Mouse (Mus musculus) lung, postnatal 10 days (tissue): ENCODE measurements around the gene Azi2.
A peak's percentile ranks its signal among the peaks of the same experiment; 100 is the strongest.

ENCODE experiments used
- DNase-seq: peaks from one replicate; pipeline ENCODE4 v3.0.0; 2021

Gene Azi2

DNA sequence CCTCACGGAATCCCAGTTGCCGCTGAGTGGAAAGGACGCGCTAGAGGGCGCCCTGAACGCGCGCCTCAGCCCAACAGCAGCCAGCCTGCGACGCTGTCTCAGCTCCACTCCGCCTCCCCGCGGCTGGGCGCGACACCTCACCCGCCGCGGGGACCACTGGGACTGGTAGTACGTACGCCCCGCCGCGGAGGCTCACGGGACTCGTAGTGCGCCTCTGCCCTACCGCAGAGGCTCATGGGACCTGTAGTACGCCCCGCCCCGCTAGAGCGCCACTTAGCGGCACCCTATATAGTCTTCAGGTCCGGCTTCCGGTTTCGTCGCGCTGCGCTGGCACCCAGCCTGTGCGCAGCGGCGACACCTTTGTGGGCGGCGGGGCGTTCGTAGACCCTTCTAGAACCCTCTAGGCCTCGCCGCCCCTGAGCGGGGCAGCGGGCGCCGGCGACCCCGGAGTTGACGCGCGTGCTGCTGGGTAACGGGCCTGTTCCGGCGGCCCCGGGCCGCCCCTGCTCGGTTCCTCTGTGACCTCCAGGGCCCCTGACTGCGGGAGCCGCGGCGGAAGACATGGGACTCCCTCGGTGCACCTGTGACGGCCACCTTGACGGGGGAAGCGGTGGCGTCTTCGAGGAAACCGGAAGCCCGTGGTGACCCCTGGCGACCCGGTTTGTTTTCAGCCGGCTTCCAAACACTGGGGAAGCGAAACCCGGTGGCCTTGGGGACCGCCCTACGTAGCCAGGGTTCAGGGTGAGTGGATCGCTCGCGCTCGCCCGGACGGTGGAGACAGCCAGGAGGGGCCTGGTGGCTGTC is at the start of gene Azi2:
Azi2 (plus strand) TSS at position 282 of the 804 bp plus-strand sequence.
- peak; percentile 99 for DNase-seq

DNA sequence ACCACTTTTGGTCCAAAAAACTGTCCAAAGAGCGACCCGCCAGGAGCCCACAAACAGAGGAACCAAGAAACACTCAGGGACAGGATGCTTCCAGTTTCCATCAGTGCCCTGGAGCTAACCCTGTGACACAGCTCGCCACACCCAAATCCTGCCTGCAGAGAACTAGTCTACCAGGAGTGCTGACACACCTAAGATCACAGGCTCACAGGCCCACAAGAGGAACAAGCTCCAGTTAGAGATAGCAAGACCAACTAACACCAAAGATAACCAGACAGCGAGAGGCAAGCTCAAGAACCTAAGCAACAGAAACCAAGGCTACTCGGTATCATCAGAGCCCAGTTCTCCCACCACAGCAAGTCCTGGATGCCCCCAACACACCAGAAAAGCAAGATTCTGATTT is 43.7 kb upstream of the Azi2 start:
- no peak for DNase-seq

DNA sequence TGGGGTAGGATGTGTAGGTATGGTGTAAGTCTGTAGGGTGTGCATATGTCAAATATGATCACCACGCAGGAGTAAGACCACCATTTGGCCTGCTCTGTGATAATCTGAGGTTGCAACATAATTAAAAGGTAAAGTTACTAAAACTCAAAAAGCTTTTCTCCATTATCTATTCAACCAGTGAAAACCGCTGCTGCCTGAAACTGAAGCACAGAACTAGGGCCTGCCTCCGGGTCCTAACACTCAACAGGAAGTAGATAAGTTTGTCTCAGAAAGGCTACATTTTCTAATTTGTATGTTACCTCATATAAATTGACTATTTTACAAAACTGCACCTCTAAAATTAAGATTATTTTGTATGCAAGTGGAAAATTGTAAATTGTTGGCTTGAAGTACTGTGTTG is 38.8 kb upstream of the Azi2 start:
- no peak for DNase-seq

DNA sequence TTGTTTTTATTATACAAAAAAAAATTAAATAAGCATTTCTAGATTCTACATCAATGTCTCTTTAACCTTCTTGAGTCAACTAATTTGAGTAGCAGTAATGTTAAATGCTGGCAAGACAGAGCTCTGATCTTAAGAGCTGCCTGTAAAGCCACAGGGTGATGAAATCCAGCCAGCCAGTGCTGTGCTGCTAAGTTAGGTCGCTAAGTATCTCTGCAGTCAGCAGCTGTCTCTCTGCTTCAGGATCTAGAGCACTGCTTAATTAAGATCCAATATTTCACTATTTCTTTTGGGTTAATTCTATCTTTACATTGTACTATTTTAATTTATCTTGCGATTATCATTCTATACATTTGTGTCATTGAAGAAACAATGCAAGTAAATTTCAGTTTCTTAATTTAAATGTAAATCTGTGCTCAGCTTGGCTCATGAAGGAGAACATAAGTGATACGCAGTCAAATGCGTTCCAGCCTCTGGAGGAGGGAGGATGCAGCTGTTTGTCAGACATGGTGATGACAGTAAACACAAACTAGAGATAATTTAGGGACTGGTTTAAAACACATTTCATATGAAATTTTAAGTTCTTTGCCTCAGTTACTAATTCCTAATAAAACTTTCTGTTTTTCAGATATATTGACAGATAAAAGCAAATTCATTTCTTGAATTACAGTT is 36.9 kb upstream of the Azi2 start:
- no peak for DNase-seq

DNA sequence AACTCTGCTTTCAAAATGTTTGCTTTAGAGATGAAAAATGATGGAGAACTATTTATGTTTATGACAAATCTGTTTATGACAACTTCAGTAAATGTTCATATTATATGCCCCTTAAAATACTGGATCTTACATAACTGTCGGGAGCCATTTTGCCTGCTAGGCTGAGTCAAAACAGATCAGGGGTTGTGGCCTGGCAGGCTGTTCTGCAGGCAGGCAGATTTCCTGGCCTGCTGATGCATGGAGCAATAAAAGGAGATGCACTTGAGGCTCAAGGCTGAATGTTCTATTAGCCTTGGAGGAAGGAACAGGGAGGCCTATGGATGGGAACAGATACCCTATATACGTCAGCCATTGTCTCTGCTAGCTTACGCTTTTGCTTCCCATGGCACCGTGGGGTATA is 36.4 kb upstream of the Azi2 start:
- no peak for DNase-seq

DNA sequence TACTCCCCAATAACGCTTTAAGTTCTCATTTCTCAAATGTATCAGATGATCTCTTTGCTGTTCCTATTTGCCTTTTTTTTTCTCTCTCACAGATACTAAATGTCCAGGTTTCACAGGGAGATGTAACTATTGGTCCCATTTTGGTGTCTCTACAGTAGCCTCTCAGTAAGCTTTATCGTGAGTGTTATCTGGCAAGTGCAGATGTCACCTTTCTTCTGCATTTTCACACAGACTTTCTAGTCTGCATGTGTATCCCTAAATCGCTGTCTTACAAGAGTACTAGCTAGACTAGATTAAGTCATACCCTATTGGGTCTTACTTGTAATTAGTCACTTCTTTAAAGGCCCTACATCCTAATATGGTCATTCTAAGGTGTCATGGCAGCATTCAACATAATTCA is 27.4 kb upstream of the Azi2 start:
- DNase-seq = no peak

DNA sequence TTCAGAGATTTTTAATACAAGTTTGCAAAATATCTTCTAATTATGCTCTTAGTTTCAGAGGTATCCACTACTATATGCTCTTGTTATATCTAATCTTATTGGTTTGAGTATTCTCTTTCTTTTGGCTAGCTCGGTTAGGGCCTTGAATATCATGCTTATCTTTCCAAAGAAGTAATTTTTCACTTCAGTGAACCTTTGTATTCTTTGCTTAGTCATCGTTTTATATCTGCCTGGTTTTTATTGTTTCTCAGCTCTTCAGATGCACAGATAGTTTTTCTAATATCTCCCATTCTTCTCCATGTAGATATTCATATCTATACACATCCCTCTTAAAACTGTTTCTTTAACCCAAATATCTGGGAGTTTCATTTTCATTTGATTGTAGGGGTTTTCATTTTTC is 15.3 kb upstream of the Azi2 start:
- DNase-seq = no peak

DNA sequence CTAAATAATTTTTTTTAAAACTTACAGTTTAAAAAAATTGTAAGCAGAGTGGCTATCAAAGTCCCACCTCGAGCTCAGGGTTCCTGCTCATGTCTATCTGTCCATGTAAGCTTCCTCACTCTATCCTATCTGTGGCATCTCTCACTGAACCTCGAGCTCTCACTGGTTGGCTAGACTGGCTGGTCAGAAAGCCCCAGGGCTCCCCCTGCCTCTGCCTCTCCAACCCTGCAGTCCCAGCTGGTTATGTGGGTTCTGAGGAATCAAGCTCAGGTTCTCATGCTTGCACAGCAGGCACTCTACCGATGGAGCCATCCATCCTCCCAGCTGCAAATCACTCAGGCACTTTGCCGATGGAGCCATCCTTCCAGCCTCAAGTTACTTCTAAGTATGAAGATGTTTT is 10.8 kb upstream of the Azi2 start:
- no peak for DNase-seq

DNA sequence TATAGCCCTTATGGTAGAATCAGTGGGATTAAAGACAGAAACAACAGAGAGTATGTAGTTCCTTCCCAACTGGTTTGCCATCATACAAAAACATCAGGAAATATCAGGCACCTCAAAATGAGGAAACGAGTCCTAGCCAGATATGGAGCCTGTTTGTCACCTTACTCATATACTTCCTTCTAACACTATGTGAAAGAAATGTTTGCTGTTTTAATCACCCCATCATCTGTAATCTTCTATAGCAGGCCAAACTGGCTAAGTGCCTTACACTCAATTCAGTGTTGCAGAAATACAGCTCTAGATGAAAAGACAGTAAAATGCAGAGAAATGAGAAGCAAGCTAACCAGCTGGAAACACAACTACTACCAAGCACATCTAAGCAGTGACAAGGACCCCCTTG is 10.0 kb upstream of the Azi2 start:
- no peak for DNase-seq

DNA sequence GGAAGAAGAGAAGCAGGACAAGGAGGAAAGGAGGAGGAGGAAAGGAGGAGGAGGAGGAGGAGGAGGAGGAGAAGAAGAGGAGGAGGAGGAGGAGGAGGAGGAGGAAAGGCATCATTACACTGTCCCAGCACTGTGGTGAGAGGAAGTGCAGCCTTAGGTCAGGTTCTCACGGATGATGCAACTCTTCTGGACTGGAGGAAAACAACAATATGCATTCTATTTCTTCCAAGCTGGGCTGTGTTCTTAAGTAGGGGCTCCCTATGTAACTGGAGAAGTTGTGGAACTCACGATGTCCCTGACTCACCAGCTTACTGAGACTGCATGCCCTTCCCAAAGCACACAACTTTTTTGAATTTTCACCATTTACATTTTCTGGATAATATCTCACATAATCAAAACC is 8.6 kb upstream of the Azi2 start:
- no peak for DNase-seq

DNA sequence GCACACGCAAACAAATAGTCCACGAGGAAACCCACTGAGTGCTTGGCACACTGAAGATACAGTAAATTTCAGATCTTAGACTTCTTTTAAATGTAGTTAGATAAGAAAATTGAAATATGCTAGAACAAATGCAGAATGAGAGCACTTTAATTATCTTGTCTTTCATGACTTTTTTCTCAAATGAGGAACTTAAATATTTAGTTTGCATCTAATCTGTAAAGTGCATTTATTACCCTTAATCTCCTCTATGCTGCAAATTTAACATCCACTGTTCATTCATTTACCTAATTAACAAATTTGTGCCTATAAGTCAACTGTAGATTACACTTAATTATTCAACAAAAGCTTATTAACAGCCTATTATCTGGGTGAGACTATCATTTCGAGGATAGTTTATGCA is 5.3 kb upstream of the Azi2 start:
- DNase-seq = no peak

DNA sequence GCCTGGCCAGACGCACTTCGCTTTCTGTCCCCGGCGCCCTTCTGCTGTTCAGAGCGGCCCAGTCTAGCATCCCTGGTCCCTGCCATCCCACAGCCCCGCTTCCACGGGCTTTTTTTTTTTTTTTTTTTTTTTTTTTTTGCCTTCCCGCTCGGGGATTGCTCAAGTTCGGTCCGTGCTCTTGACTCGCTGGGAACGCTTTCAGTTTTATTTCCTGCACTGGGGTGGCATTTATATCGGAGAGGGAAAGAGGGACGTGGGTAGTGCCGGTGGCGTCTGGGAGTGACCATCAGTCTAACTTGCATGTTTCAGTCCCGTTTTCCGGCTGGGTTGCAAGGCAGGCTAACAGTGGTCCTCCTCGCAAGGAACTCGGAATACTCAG is 712 bp downstream of the Azi2 start:
- DNase-seq = peak; percentile 52

DNA sequence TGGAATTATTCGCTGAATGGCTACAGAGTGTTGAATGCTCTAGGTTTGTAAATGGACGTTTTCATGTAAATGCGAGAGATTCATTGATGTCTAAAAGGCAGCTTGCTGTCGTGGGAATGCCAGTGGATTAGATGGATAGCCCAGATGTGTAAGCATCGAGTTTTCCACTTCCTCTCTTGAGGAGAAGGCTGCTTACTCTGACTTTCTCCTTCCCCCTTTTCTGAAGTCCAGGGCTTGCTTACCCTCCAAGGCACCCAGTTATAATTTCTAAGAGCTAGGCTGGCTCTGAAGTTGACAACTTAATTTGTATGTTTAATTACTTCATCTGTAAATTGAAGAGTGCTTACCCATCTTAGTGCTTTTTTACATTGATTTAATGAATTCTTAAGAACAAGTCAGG is 1.3 kb downstream of the Azi2 start:
- no peak for DNase-seq

DNA sequence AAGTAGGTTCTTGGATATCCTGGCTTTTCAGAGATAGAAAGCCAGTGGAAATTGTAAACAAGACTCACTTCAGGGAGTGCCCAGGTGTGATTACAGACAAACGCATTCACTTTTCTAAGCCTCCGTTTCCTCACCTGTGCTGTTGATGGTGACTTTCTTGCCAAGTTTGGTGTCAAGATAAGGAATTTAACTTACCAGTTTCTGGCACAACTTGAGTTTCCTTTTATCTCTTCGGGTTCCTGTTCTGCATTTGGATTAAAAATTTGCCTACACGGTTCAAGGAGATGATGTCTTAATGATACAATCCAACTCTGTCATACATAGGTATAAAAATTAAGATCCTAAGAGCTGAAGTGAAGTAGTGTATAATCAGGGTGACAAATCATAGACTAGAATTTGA is 2.4 kb downstream of the Azi2 start:
- DNase-seq = no peak

DNA sequence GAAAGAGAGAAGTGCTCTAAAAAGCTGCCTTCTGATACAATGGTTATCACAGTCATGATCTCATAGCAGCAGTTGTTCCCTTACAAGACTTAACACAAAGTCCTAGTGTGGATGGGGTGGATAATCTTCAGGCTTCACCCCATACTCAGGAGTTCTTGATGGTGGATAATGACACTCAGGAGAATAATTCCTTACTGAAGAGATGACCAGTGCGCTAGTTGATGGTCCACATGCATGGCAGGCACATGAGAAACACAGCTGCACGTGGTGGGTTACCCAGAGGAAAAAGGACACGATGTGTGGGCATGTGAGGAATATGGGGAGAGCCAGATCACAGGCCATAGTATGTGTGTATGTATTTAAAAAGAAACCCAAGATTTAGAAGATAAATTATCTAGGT is 3.3 kb downstream of the Azi2 start:
- DNase-seq = no peak

DNA sequence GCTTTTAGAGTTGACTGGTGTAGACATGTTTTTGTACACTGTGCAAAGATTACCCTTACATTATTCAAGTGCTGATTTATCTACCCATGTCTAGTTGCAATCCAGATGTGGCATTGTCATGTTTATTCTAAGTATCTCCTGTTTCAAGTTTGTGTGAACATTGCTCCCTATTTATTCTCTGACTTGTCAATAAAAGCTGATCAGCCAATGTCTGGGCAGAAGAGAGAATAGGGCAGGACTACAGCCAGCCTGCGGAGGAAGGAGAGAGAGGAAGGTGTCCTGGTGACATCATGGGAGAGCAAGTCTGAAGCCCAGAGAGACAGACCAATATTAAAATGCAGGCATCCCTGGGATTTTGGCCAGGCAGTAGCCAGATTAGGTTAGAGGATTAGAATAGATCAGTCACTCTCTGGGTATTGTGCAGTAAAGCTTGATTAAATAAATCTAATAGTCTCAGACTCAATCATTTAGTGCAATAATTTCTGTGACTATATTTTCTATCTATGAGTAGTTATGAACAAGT is 4.8 kb downstream of the Azi2 start:
- no peak for DNase-seq

DNA sequence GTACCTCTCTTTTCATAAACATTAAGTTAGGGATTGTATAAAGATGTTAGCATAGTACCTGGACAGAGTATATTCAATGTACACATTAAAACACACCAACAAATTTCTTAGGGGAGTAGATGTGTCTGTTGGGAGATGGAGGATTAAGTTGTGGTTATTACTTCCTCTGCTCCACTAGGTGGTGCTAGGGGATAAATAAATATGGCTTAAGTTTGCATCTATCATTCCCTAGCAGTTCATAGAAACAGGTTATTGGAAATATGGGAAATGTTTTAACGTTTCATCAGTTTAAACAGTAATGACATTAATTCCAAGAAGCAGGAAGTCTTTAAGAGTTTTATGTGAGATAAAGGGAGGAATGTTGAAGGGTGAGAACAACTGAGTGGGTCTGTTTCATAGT is 13.0 kb downstream of the Azi2 start:
- no peak for DNase-seq

DNA sequence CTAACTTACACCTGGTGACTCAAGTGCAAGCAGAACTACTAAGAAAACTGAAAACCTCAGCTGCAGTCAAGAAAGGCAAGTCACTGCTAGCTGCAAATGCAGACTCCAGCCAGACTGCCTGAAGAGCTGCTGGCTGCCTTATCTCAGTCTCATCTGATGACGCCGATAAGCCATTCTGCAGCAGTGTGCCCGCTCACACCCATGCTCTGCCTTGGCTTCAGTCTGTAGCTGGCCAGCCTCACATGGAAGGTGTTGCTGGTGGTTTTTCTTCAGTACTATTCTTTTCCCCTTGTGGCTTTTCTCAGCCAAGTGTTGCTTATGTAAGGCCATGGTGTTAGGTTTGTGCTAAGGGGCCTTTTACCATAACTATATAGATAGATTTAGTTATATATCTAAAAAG is 18.8 kb downstream of the Azi2 start:
- DNase-seq = no peak

DNA sequence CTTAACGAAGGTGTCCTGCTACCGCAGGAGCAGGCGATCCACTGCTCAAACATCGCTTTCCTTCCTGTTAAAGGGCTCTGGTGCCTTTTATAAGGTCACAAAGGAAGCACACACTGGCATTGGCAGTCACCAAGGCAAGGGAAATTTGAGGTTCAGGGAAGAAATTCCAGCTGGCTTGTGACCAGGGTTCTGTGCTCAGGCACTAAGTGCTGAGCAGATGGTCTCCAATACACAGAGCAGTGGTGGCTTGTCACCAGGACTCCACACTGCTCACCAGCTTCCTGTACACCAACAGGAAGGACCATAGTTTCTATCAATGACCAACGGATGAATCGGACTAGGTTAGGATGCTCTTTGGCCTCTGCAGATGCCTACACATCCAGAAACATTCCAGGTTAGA is 30.1 kb downstream of the Azi2 start:
- DNase-seq = no peak

DNA sequence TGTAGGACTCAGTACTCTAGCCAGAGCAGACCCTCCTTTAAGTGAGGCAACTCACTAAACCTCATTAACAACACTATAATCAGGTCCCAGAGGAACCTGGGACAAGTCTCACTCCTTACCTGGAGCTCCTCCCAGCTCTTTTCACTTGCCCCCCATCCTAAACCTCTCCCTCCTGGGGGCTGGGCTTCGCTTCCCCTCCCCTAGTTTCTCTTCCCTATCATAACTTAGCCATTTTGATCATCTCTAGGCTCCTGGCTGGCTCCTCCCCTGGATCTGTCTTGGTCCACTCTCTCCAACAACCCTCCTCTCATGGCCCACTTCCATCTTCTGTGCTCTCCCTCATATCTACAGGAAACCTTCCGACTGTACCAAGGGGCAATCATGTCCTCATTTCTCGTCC is 31.0 kb downstream of the Azi2 start:
- DNase-seq = no peak

DNA sequence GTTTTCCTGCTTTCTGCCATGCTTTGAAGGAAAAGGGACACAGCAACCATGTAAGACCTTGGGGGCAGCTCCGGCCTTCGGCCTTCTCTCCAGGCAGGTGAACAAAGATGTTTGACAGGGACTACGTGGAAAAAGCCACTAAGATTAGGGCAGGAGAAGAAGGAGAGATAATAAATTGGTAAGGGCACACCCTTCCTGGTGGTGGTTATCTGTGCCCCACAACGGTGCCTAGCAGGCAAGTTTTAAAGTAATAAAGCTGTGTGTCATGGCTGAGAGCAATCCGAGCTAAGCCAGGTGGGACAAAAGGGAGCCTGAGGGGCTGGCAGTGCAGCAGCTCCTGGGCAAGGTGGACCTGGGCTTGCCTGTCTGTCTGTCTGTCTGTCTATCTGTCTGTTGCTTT is 31.8 kb downstream of the Azi2 start:
- DNase-seq = no peak

DNA sequence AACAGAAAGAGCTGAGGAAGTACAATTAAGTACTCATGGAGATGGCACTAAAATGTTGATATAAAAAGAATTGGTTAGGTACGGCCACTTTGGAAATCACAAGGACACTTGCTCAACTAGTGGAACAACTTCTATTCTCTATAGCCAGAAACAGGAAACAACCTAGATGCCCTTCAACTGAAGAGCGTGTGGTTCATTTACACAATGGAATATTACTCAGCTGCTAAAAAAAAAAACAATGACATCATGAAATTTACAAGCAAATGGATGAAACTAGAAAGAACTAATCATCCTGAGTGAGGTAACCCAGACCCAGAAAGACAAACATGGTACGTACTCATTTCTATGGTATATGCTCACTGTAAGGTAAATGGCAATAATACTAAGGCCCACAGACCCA is 33.1 kb downstream of the Azi2 start:
- DNase-seq = no peak

DNA sequence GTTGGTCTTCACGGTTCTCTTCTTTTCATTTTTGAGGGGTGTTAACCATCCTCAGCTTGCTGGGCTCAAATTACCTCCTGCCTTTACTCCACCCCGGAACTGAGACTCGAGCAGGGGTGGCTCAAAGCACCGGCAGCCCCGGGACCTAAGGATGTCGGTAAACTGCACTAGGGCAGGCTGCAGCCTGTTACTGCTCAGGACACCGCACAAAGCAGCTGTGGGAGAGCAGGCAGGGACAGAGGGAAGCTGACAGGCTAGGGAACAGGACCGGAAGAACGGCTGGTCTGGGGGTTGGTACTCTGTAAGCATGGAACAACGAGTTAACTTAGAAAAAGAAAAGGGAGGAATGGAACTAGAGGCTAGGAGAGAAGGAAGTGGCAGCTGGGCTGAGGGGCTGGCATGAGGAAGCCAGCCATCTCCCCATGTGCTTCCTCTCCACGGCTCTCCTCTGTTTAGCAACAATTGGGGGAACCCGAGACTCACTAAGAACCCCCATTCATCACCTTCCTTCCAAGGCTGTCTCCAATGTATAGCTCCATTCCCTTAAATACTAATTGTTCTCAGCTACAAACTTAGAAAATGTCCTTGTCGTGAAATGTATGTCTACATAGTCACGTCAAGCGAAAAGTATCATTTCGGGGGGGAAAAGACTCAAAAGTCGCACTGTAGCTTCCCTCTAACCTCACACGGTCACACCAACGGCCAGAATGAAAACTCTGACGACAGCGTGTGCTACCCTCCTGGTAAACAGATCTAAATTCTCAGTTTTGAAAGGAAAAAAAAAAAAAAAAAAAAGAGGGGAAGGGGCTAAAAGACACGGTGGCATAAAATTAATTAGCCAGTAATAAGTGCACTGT is 42.5 kb downstream of the Azi2 start:
- DNase-seq = no peak

DNA sequence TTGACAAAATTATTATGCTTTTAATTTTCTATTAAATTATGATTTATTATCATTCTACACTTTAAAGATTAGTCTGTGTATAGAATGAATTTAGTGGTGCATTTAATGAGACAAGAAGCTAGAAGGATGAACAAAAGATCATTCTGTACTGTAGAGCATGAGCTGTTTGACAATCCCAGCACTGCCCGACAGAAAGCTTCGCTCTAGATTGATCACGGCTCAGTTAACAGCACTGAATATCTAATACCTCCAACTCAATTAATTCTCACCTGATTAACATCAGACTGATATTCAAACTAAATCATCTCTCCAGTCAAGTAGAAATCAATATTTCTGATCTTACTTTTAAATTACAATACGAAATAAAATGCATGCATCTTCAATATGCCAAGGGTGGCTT is 43.5 kb downstream of the Azi2 start:
- DNase-seq = no peak
